Mouse (Mus musculus) urinary bladder, postnatal 4 days (tissue): Measurements from ENCODE around the gene Plpp1.

Experiments used
- DNase-seq, 2 experiments: peaks; one replicate each; pipeline ENCODE4 v3.0.0; 2021 to 2022; ENCODE audit warnings: low spot score in 2 of 2

Plpp1 gene

DNA sequence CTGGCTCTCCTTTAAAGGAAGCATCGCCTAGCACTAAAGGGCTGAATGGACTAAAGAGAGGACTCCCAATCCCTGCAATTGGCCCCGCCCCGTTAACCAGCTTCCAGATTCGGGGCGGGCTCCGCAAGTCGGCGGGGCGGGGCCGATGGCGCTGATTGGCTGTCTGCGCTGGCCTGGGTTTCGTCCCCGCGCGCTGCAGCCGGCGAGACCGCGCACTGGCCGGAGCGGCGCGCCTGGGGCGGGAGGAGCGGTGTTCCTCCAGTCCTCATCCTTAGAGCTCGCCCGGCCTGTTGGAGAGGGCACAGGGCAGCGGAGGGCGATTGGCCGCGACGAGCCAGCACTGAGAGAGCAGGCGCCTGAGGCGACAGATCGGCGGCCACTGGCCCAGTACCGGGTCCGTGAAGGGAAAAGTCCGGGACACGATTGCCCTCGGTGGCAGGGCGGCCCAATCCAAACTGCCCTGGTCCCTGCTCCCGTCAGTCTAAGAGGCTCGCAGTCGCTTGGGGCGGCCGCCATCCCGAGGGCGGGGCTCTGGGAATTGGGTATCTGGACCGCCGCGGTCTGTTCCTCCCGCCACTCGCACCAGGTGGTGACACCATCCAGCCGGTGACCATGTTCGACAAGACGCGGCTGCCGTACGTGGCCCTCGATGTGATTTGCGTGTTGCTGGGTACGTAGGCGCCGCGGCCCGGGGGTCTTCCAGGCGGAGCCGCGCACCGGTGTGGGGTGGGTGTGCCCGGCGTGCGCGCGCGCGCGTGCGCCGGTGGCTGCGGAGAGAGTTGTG, at the start of gene Plpp1:
Plpp1 (plus strand) TSS at position 196 of the 784 bp plus-strand sequence.
- DNase-seq: peak; percentile 94 to 97

GRCm38 (mm10) chr13:112751454-112752308, 48.9 kb upstream of the Plpp1 start:
- DNase-seq: peak; percentile 67 to 79

GRCm38 (mm10) chr13:112752309-112752975, 48.1 kb upstream of the Plpp1 start:
- DNase-seq: no peak

DNA sequence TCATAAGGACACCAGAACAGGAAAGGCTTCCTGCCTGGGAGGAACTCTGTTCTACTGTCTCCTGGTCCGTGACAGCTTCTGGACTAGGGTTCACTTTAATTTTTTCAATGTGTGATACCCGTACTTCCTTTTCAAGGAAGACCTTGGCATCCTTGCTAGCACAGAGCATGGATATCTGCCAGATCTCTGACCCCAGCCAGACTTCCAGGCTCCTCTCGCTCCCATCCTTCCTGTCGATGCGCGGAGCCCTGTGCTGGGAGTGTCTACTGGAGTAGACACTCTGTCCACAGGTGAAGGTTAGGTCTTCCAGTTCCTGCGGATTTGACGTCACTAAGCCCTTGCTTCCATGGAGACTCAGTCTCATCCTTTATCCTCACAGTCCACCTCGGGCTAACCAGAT, 47.1 kb upstream of the Plpp1 start:
- DNase-seq: no peak

DNA sequence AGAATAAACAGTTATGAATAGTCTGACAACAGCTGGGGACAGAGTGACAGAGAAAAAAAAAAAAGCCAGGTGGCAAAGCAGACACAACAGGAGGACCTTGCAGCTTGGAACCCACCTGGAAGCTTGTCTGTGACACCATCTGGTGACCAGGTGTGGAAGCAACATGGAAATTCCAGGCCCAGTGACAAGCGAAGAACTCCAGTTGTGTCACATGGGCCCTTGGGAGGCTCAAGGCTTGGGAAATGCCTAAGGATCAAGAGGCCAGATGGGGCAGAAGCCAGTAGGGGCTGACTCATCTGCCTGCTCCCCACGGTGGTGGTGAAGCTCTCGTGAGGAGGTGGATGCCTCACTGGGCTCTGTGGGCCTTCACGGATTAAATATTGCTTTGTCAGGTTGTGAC, 45.7 kb upstream of the Plpp1 start:
- no peak for DNase-seq

DNA sequence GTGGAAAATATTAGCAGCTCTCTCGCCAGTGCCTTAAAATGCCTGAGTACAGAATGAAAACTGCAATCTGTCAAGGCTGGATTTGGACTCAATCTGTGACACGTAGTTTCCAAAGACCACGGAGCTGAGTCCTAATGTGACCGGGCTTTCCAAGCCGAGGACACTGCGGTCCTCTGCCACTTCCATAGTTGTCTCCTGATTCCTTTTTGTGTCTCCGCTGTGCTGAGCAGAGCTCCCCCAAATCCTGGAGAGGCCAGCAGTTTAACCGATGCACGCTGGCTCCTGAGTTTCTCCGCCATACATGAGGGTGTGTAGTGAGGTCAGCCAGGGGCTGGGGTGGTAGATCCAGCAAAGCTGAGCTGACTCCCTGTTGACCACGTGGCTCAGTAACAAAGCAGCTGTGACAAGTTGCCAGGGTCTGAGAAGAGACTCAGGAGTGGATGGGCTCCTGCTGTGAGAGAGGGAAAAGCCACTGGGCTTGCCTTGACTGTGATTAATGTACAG, 45.0 kb upstream of the Plpp1 start:
- DNase-seq: peak in 1 of 2 experiments; percentile 64

DNA sequence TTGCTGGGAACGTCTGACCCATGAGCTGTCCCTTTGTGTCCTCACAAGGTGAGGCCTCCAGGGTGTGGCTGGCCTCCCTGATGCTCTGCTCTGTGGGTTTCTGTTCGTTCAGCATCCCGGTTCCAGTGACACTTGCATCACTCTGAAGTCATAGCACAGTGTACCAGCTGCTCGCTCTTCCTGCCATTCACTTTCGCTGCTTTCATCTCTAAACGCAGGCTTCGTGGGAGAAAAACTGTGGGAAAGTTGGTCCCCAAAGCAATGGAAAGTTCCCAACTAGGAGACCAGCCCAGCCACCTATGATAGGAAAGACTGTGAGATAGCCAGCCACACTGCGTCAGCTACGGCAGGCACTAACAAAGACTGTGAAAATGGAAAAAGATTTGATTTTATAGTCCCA, 43.2 kb upstream of the Plpp1 start:
- no peak for DNase-seq

- no peak for DNase-seq
Measured at GRCm38 (mm10) chr13:112758546-112759090, 42.0 kb upstream of the Plpp1 start.

- no peak for DNase-seq
Measured at GRCm38 (mm10) chr13:112759364-112759763, 41.2 kb upstream of the Plpp1 start.

GRCm38 (mm10) chr13:112759777-112760537, 40.6 kb upstream of the Plpp1 start:
- no peak for DNase-seq

DNA sequence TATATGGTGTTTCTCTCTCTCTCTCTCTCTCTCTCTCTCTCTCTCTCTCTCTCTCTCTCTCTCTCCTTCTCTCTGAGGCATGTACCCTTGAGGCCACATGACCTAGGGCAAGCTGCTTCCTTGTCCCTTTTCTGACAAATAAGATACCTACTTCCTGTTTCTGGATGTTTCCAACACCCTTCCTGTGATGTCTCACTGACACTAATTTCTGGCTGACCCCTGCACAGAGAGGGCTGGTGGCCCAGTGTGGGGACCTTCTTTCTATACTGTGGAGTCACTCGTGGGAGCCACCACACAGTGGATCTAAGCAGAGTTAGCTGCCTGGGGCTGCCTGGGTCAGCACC, 40.1 kb upstream of the Plpp1 start:
- no peak for DNase-seq

DNA sequence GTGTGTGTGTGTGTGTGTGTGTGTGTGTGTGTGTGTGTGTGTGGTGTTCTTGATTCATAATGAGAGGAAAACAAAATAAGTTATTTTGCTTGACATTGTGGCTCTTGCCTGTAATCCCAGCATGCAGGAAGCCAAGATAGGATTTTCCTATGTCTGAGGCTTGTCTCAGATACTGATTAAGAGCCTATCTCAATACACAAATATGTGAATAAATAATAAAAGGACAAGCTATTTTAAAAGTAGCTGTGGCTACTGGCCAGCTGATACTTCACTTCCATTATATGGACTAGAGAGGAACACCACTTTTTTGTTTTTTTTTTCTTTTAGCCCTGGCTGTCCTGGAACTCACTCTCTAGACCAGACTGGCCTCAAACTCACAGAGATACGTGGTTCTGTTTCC, 38.8 kb upstream of the Plpp1 start:
- no peak for DNase-seq

- no peak for DNase-seq
Measured at GRCm38 (mm10) chr13:112762548-112762947, 38.0 kb upstream of the Plpp1 start.

DNA sequence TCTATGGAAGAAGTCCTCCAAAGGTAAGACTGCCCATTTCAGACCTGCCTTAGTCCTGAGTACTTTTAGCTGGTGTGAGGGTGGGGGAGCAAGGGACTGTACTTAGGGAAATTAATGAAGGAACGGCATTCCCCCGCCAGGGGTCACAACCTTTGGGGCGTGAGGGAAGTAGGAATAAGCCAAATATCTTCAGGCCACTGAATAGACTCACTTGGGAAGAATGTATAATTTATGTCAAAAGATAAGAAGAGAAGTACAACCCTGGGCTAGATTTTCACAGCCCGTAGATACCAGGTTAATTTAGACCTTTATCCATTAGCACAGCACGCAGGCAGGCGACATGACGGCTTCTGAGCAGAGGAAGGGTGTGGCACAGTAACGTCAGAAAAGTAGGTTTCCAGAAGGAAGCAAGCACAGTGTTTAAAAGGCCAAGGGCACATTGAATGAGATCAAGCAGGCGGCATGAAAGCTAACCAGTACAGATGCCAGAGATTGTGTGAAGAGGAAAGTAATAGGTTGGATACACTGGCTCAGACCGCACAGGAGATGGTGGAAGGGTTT, 37.0 kb upstream of the Plpp1 start:
- no peak for DNase-seq

GRCm38 (mm10) chr13:112764556-112764955, 36.0 kb upstream of the Plpp1 start:
- DNase-seq: no peak

- DNase-seq: no peak
Measured at GRCm38 (mm10) chr13:112765654-112766053, 34.9 kb upstream of the Plpp1 start.

GRCm38 (mm10) chr13:112770528-112771328, 29.9 kb upstream of the Plpp1 start:
- no peak for DNase-seq

- no peak for DNase-seq
Measured at GRCm38 (mm10) chr13:112771447-112772208, 29.0 kb upstream of the Plpp1 start.

DNA sequence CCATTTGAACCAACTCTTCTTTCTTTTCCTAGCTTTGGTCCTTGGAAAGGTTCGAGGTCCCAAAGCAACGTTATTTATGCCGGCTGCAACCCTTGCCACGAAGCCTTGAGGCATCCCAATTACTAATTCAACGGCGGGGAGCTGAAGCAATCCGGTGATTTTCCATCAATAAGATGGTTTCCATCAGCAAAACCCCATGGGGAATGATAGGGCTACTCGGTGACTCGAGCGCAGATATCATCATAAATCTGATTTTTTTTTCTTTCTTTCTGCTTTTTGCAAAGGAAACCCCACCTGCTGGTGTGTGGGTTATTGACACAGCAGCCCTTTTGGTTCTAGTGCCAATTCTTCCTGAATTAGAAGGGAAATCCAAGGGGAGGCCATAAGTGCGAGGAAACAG, 28.3 kb upstream of the Plpp1 start:
- no peak for DNase-seq
